Mouse (Mus musculus): ENCODE measurements around the gene Atp1a1. TPM values are rescaled to one million over a fixed set of nuclear protein-coding genes. Genes with fewer than 3 reads are reported as not detected.

The Atp1a1 gene
- polyA plus RNA-seq, 1 experiment: 58.4 TPM

- H3K27me3 ChIP-seq (ENCODE audit: control insufficient read depth): no peaks in the 10 kb centered on the region
- peaks cover 12% of the 10 kb centered on the region for H3K36me3 ChIP-seq (ENCODE audit: control insufficient read depth)
- TF ChIP-seq GATA1 (IDR thresholded peaks at IDR 0.05; ENCODE audit: low read length) (no peak), TAL1 (IDR thresholded peaks at IDR 0.05; ENCODE audit: low read length) (no peak)
- peaks cover 6% of the 10 kb centered on the region for H3K9me3 ChIP-seq (ENCODE audit: control insufficient read depth, low read length)
- no peak overlapping the region for H3K4me3 ChIP-seq (replicated peaks)
- peaks cover 11% of the 10 kb centered on the region for H3K4me1 ChIP-seq (ENCODE audit: control insufficient read depth)
Observed at GRCm38 (mm10) chr3:101570747-101571514, 33.6 kb downstream of the Atp1a1 start.

- Histone ChIP-seq H3K27me3 (ENCODE audit: control insufficient read depth) (no peaks in the 10 kb centered on the region), H3K4me3 (replicated peaks) (no peak overlapping the region), H3K9me3 (ENCODE audit: control insufficient read depth, low read length) (peaks cover 6% of the 10 kb centered on the region), H3K4me1 (ENCODE audit: control insufficient read depth) (peaks cover 11% of the 10 kb centered on the region), H3K36me3 (ENCODE audit: control insufficient read depth) (peaks cover 5% of the 10 kb centered on the region)
- TF ChIP-seq TAL1 (IDR thresholded peaks at IDR 0.05; ENCODE audit: low read length) (no peak), GATA1 (IDR thresholded peaks at IDR 0.05; ENCODE audit: low read length) (no peak)
Observed at GRCm38 (mm10) chr3:101570246-101570645, 34.2 kb downstream of the Atp1a1 start.

GRCm38 (mm10) chr3:101568627-101569026 lies 35.9 kb downstream of the Atp1a1 start:
- Histone ChIP-seq H3K36me3 (ENCODE audit: control insufficient read depth) (no peaks in the 10 kb centered on the region), H3K9me3 (ENCODE audit: control insufficient read depth, low read length) (peaks cover 8% of the 10 kb centered on the region), H3K4me1 (ENCODE audit: control insufficient read depth) (peaks cover 12% of the 10 kb centered on the region), H3K4me3 (replicated peaks) (no peak overlapping the region), H3K27me3 (ENCODE audit: control insufficient read depth) (no peaks in the 10 kb centered on the region)
- TF ChIP-seq TAL1 (IDR thresholded peaks at IDR 0.05; ENCODE audit: low read length) (no peak), GATA1 (IDR thresholded peaks at IDR 0.05; ENCODE audit: low read length) (no peak)

GRCm38 (mm10) chr3:101564011-101564410 lies 40.5 kb downstream of the Atp1a1 start:
- H3K36me3 ChIP-seq (ENCODE audit: control insufficient read depth): no peaks in the 10 kb centered on the region
- H3K9me3 ChIP-seq (ENCODE audit: control insufficient read depth, low read length): 0 out of 2 replicates have a peak, but pooled peaks cover 2% of the 10 kb centered on the region
- H3K4me3 ChIP-seq (replicated peaks): no peak overlapping the region
- H3K27me3 ChIP-seq (ENCODE audit: control insufficient read depth): no peaks in the 10 kb centered on the region
- no peak for TF ChIP-seq GATA1 (IDR thresholded peaks at IDR 0.05; ENCODE audit: low read length)
- TF ChIP-seq TAL1 (IDR thresholded peaks at IDR 0.05; ENCODE audit: low read length): no peak
- H3K4me1 ChIP-seq (ENCODE audit: control insufficient read depth): peaks cover 31% of the 10 kb centered on the region

- peaks cover 32% of the 10 kb centered on the region for H3K4me1 ChIP-seq (ENCODE audit: control insufficient read depth)
- H3K4me3 ChIP-seq (replicated peaks): peak overlapping the region; percentile 19
- TF ChIP-seq TAL1 (IDR thresholded peaks at IDR 0.05; ENCODE audit: low read length): no peak
- peak; percentile 45; the same call in 1 of the 2 replicates for TF ChIP-seq GATA1 (IDR thresholded peaks at IDR 0.05; ENCODE audit: low read length)
- no peaks in the 10 kb centered on the region for H3K36me3 ChIP-seq (ENCODE audit: control insufficient read depth)
- no peaks in the 10 kb centered on the region for H3K27me3 ChIP-seq (ENCODE audit: control insufficient read depth)
- 0 out of 2 replicates have a peak, but pooled peaks cover 2% of the 10 kb centered on the region for H3K9me3 ChIP-seq (ENCODE audit: control insufficient read depth, low read length)
Observed at GRCm38 (mm10) chr3:101562510-101563209, 41.8 kb downstream of the Atp1a1 start.

GRCm38 (mm10) chr3:101561948-101562347 lies 42.5 kb downstream of the Atp1a1 start:
- H3K4me1 ChIP-seq (ENCODE audit: control insufficient read depth): peaks cover 36% of the 10 kb centered on the region
- TF ChIP-seq TAL1 (IDR thresholded peaks at IDR 0.05; ENCODE audit: low read length) (no peak), GATA1 (IDR thresholded peaks at IDR 0.05; ENCODE audit: low read length) (no peak)
- no peak overlapping the region for H3K4me3 ChIP-seq (replicated peaks)
- H3K36me3 ChIP-seq (ENCODE audit: control insufficient read depth): no peaks in the 10 kb centered on the region
- H3K27me3 ChIP-seq (ENCODE audit: control insufficient read depth): no peaks in the 10 kb centered on the region
- 0 out of 2 replicates have a peak, but pooled peaks cover 2% of the 10 kb centered on the region for H3K9me3 ChIP-seq (ENCODE audit: control insufficient read depth, low read length)

- Histone ChIP-seq H3K9me3 (ENCODE audit: control insufficient read depth, low read length) (0 out of 2 replicates have a peak, but pooled peaks cover 2% of the 10 kb centered on the region), H3K4me1 (ENCODE audit: control insufficient read depth) (peaks cover 43% of the 10 kb centered on the region), H3K36me3 (ENCODE audit: control insufficient read depth) (no peaks in the 10 kb centered on the region), H3K27me3 (ENCODE audit: control insufficient read depth) (no peaks in the 10 kb centered on the region), H3K4me3 (replicated peaks) (no peak overlapping the region)
- TF ChIP-seq GATA1 (IDR thresholded peaks at IDR 0.05; ENCODE audit: low read length) (no peak), TAL1 (IDR thresholded peaks at IDR 0.05; ENCODE audit: low read length) (no peak)
Observed at GRCm38 (mm10) chr3:101560841-101561522, 43.5 kb downstream of the Atp1a1 start.

- Histone ChIP-seq H3K4me1 (ENCODE audit: control insufficient read depth) (peaks cover 59% of the 10 kb centered on the region), H3K4me3 (replicated peaks) (no peak overlapping the region), H3K36me3 (ENCODE audit: control insufficient read depth) (no peaks in the 10 kb centered on the region), H3K27me3 (ENCODE audit: control insufficient read depth) (no peaks in the 10 kb centered on the region), H3K9me3 (ENCODE audit: control insufficient read depth, low read length) (no peaks in the 10 kb centered on the region)
- TF ChIP-seq TAL1 (IDR thresholded peaks at IDR 0.05; ENCODE audit: low read length) (no peak), GATA1 (IDR thresholded peaks at IDR 0.05; ENCODE audit: low read length) (no peak)
Observed at GRCm38 (mm10) chr3:101556712-101557111, 47.8 kb downstream of the Atp1a1 start.
